Comparison of ENCODE assay signal across 7 mouse cellular contexts in genomic region chr10:79793738-79794490, GRCm38 (mm10). TPM values are rescaled to one million over a fixed set of nuclear protein-coding genes. Genes with fewer than 3 reads are reported as not detected.
DNase-seq lines count a peak whose midpoint lies in the region; ATAC-seq and TF ChIP-seq lines count a peak whose summit lies in the region.

No protein-coding gene starts in this region.

- H3K27me3 ChIP-seq in testis, adult 2 months (ENCODE audit: control insufficient read depth, insufficient read depth, low read length) = no peaks in the 10 kb centered on the region
- H3K27me3 ChIP-seq in heart, embryonic 10.5 days (ENCODE audit: insufficient read depth, poor library complexity, severe bottlenecking) = no peaks in the 10 kb centered on the region
- H3K27me3 ChIP-seq in midbrain, embryonic 12.5 days = no peaks in the 10 kb centered on the region

- H3K9ac ChIP-seq in midbrain, embryonic 12.5 days (replicated peaks) = peak overlapping the region; percentile 94

- no peak for TF ChIP-seq CTCF in testis, adult 2 months (IDR thresholded peaks at IDR 0.05; ENCODE audit: control insufficient read depth, insufficient read depth, insufficient replicate concordance, low read depth, low read length)
- no peak for TF ChIP-seq CTCF in layer of hippocampus, adult 2 months (conservative IDR thresholded peaks at IDR 0.05)

- ATAC-seq in midbrain, embryonic 12.5 days (ENCODE audit: low FRiP score, low read depth) = peak; percentile 58

- H3K4me2 ChIP-seq in midbrain, embryonic 12.5 days (replicated peaks) = peak overlapping the region; percentile 68

- peak overlapping the region; percentile 56 for H3K27ac ChIP-seq in testis, adult 2 months (ENCODE audit: control insufficient read depth, insufficient read depth, low read depth, low read length)
- peak overlapping the region; percentile 93 for H3K27ac ChIP-seq in heart, embryonic 10.5 days
- H3K27ac ChIP-seq in layer of hippocampus, adult 2 months = peak overlapping the region; percentile 99
- peak overlapping the region; percentile 87 for H3K27ac ChIP-seq in midbrain, embryonic 12.5 days (replicated peaks)

- H3K4me1 ChIP-seq in testis, adult 2 months (ENCODE audit: control insufficient read depth, insufficient read depth, low read length) = peaks cover 19% of the 10 kb centered on the region
- peaks cover 34% of the 10 kb centered on the region for H3K4me1 ChIP-seq in heart, embryonic 10.5 days
- H3K4me1 ChIP-seq in midbrain, embryonic 12.5 days = peaks cover 37% of the 10 kb centered on the region

- H3K36me3 ChIP-seq in testis, adult 2 months (ENCODE audit: control insufficient read depth, insufficient read depth, low read length) = no peaks in the 10 kb centered on the region
- H3K36me3 ChIP-seq in heart, embryonic 10.5 days = no peaks in the 10 kb centered on the region
- no peaks in the 10 kb centered on the region; the same call in 1 of the 2 replicates for H3K36me3 ChIP-seq in midbrain, embryonic 12.5 days

- DNase-seq in testis, postnatal 10 days (ENCODE audit: low spot score) = no peak
- DNase-seq in cerebellum, adult 8-10 months = peak; percentile 54
- no peak for DNase-seq in heart, embryonic 10.5 days (ENCODE audit: low spot score)
- DNase-seq in layer of hippocampus, adult 2 months (ENCODE audit: low spot score in 2 of 2) = peak; percentile 78
- no peak for DNase-seq in ovary, postnatal 36 days (ENCODE audit: low spot score)

- TF ChIP-seq POLR2A in testis, adult 2 months (IDR thresholded peaks at IDR 0.05; ENCODE audit: control insufficient read depth, low read depth, low read length) = no peak

- H3K4me3 ChIP-seq in testis, adult 2 months (ENCODE audit: control insufficient read depth, low read depth, low read length) = peak overlapping the region; percentile 83
- H3K4me3 ChIP-seq in heart, embryonic 10.5 days = peak overlapping the region; percentile 89
- peak overlapping the region; percentile 66 for H3K4me3 ChIP-seq in layer of hippocampus, adult 2 months
- peak overlapping the region; percentile 82 for H3K4me3 ChIP-seq in midbrain, embryonic 12.5 days

- no peaks in the 10 kb centered on the region for H3K9me3 ChIP-seq in heart, embryonic 10.5 days
- no peaks in the 10 kb centered on the region for H3K9me3 ChIP-seq in midbrain, embryonic 12.5 days

- 4% methylated on average over 38 of the region's 38 CpGs for WGBS in heart, embryonic 10.5 days
- WGBS in midbrain, embryonic 12.5 days = under 1% methylated on average over 38 of the region's 38 CpGs

RNA-seq across cellular contexts. Expression of gene Palm, which starts 0.5 kb away (rescaled TPM):
- polyA plus RNA-seq in testis, adult 2 months (2012; rRNA removed) = 8.1 and 9.1 TPM in 2 replicates
- 80.7 and 83.1 TPM in 2 replicates for polyA plus RNA-seq in heart, embryonic 10.5 days (2016; fragmentation: Nextera tagmentation; extraction: Ambion mirVana)
- 100 to 1,000 TPM; 275 to 277 TPM for total RNA-seq in layer of hippocampus, adult 2 months (2021)
- polyA plus RNA-seq in midbrain, embryonic 12.5 days (2016; fragmentation: Nextera tagmentation; extraction: Ambion mirVana) = 198 and 204 TPM in 2 replicates

RNA-seq across cellular contexts. Expression of gene Prss57, which starts 3.2 kb away (rescaled TPM):
- 0.11 TPM in 1 of 2 replicates, not detected in the other for polyA plus RNA-seq in testis, adult 2 months (2012; rRNA removed)
- polyA plus RNA-seq in heart, embryonic 10.5 days (2016; fragmentation: Nextera tagmentation; extraction: Ambion mirVana) = not detected in 2 replicates
- total RNA-seq in layer of hippocampus, adult 2 months (2021) = under 1 TPM; 0.26 to 0.37 TPM
- 0.27 TPM in 1 of 2 replicates, not detected in the other for polyA plus RNA-seq in midbrain, embryonic 12.5 days (2016; fragmentation: Nextera tagmentation; extraction: Ambion mirVana)

RNA-seq across cellular contexts. Expression of gene Fstl3, which starts 16.8 kb away (rescaled TPM):
- 13.8 and 16.1 TPM in 2 replicates for polyA plus RNA-seq in testis, adult 2 months (2012; rRNA removed)
- polyA plus RNA-seq in heart, embryonic 10.5 days (2016; fragmentation: Nextera tagmentation; extraction: Ambion mirVana) = 7.9 and 8.0 TPM in 2 replicates
- 1 to 10 TPM; 2.5 to 2.7 TPM for total RNA-seq in layer of hippocampus, adult 2 months (2021)
- 1.0 and 1.6 TPM in 2 replicates for polyA plus RNA-seq in midbrain, embryonic 12.5 days (2016; fragmentation: Nextera tagmentation; extraction: Ambion mirVana)

RNA-seq across cellular contexts. Expression of gene Misp, which starts 26.9 kb away (rescaled TPM):
- polyA plus RNA-seq in testis, adult 2 months (2012; rRNA removed) = 0.27 and 0.36 TPM in 2 replicates
- polyA plus RNA-seq in heart, embryonic 10.5 days (2016; fragmentation: Nextera tagmentation; extraction: Ambion mirVana) = 0.21 and 0.82 TPM in 2 replicates
- 1 to 10 TPM in 1 of 2 experiments, under 1 TPM in 1; 0.54 to 1.1 TPM for total RNA-seq in layer of hippocampus, adult 2 months (2021)
- polyA plus RNA-seq in midbrain, embryonic 12.5 days (2016; fragmentation: Nextera tagmentation; extraction: Ambion mirVana) = 0.94 and 1.0 TPM in 2 replicates

RNA-seq across cellular contexts. Expression of gene Rnf126, which starts 27.2 kb away (rescaled TPM):
- 989 and 1,153 TPM in 2 replicates for polyA plus RNA-seq in testis, adult 2 months (2012; rRNA removed)
- 84.4 and 113 TPM in 2 replicates for polyA plus RNA-seq in heart, embryonic 10.5 days (2016; fragmentation: Nextera tagmentation; extraction: Ambion mirVana)
- total RNA-seq in layer of hippocampus, adult 2 months (2021) = 10 to 100 TPM; 85.0 to 88.3 TPM
- 98.8 and 104 TPM in 2 replicates for polyA plus RNA-seq in midbrain, embryonic 12.5 days (2016; fragmentation: Nextera tagmentation; extraction: Ambion mirVana)

Comparison
In these comparisons a context has a peak if more than half of its experiments do, and no peak if none do; other contexts are left out.
1. DNase-seq: peak in cerebellum, adult 8-10 months (single experiment) and layer of hippocampus, adult 2 months (2 of 2); none in testis, postnatal 10 days (single experiment), heart, embryonic 10.5 days (single experiment) and ovary, postnatal 36 days (single experiment).
2. Peak in every context shown above with its lines, with median percentiles within 50 percentile points of each other: H3K27ac ChIP-seq and H3K4me3 ChIP-seq.